Mouse (Mus musculus) heart, embryonic 11.5 days (tissue): ENCODE measurements around the gene Lce3c. TPM values are rescaled to one million over a fixed set of nuclear protein-coding genes. Genes with fewer than 3 reads are reported as not detected.

Source experiments
- ATAC-seq: fragments of 200-750 bp; cut with Nextera tagmentation; replicated peaks from 2 replicates; pipeline ENCODE4 v1.8.0; 2017; ENCODE audit warnings: moderate library complexity; ENCODE audit not compliant: insufficient number of reproducible peaks, low FRiP score, low TSS enrichment
- H3K27ac ChIP-seq: fragments of 300-500 bp; sonication (generic); 2 replicates; pipeline ENCODE4 v1.5.1; 2014; ENCODE audit warnings: mild to moderate bottlenecking, low read depth, low read length
- H3K27me3 ChIP-seq: fragments of 300-500 bp; sonication (generic); 2 replicates; pipeline ENCODE4 v1.6.1; 2014; ENCODE audit warnings: mild to moderate bottlenecking, low read length, mixed read lengths; ENCODE audit not compliant: control insufficient read depth, insufficient read depth
- H3K36me3 ChIP-seq: fragments of 300-500 bp; sonication (generic); 2 replicates; pipeline ENCODE4 v1.6.1; 2014; ENCODE audit warnings: mild to moderate bottlenecking, low read length, moderate library complexity, mixed read lengths; ENCODE audit not compliant: control insufficient read depth, insufficient read depth
- H3K4me1 ChIP-seq: fragments of 300-500 bp; sonication (generic); 2 replicates; pipeline ENCODE4 v1.6.1; 2014; ENCODE audit warnings: low read length; ENCODE audit not compliant: control insufficient read depth, insufficient read depth
- H3K4me2 ChIP-seq: fragments of 300-500 bp; sonication (generic); 2 replicates; pipeline ENCODE4 v1.6.1; 2014; ENCODE audit warnings: mild to moderate bottlenecking, moderate library complexity
- H3K4me3 ChIP-seq: fragments of 300-500 bp; sonication (generic); 2 replicates; pipeline ENCODE4 v1.5.1; 2014; ENCODE audit warnings: low read depth, low read length
- H3K9ac ChIP-seq: fragments of 300-500 bp; sonication (generic); 2 replicates; pipeline ENCODE4 v1.6.1; 2014; ENCODE audit warnings: mild to moderate bottlenecking, low read depth, low read length, moderate library complexity
- H3K9me3 ChIP-seq: fragments of 300-500 bp; sonication (generic); replicated peaks from 2 replicates; pipeline ENCODE4 v1.6.1; 2016; ENCODE audit warnings: low read length; ENCODE audit not compliant: control insufficient read depth
- WGBS: fragments of 180-500 bp; shearing (Covaris S2); extraction: QIAGEN DNeasy Blood & Tissue Kit; methylation state at CpG from one replicate; pipeline ENCODE4 v1.1.7; 2014; ENCODE audit not compliant: insufficient replicate concordance; 5-methylcytosine and 5-hydroxymethylcytosine counted together
- polyA plus RNA-seq: library from polyadenylated mRNA; unstranded; fragments of >200 nt; fragmentation: Nextera tagmentation; extraction: Ambion mirVana; gene quantifications from 2 replicates; pipeline ENCODE4 v1.2.1, GENCODE M21; 2014

Lce3c gene
- polyA plus RNA-seq, 1 experiment from 2014 or later: not detected

GRCm38 (mm10) chr3:92957090-92957489, 12.8 kb downstream of the Lce3c start, which contains the start of gene Lce3d:
TSS of gene Lce3d (plus strand) at chr3:92957390.
- Histone ChIP-seq H3K9me3 (no peaks in the 10 kb centered on the region), H3K36me3 (no peaks in the 10 kb centered on the region), H3K27me3 (no peaks in the 10 kb centered on the region), H3K4me2 (no peak within 1 kb of the TSS), H3K27ac (no peak within 1 kb of the TSS), H3K4me1 (no peaks in the 10 kb centered on the region), H3K4me3 (no peak within 1 kb of the TSS), H3K9ac (no peak within 1 kb of the TSS)
- ATAC-seq: no peak
- WGBS: 87% methylated on average over 1 of the region's 1 CpGs

- no peaks in the 10 kb centered on the region for H3K4me1 ChIP-seq
- no peak within 1 kb of the TSS for H3K27ac ChIP-seq
- H3K27me3 ChIP-seq: no peaks in the 10 kb centered on the region
- no peak for ATAC-seq
- H3K4me3 ChIP-seq: no peak within 1 kb of the TSS
- H3K9ac ChIP-seq: no peak within 1 kb of the TSS
- 89% methylated on average over 2 of the region's 2 CpGs for WGBS
- H3K9me3 ChIP-seq: no peaks in the 10 kb centered on the region
- no peak within 1 kb of the TSS for H3K4me2 ChIP-seq
- H3K36me3 ChIP-seq: no peaks in the 10 kb centered on the region
Observed at GRCm38 (mm10) chr3:92966761-92967160, 22.5 kb downstream of the Lce3c start, which contains the start of gene Lce3e. TSS of gene Lce3e (plus strand) at chr3:92967061.

GRCm38 (mm10) chr3:92978484-92978883, 34.2 kb downstream of the Lce3c start:
- Histone ChIP-seq H3K27me3 (no peaks in the 10 kb centered on the region), H3K4me1 (no peaks in the 10 kb centered on the region), H3K4me2 (no peak overlapping the region), H3K9ac (no peak overlapping the region), H3K27ac (no peak overlapping the region), H3K36me3 (no peaks in the 10 kb centered on the region), H3K4me3 (no peak overlapping the region), H3K9me3 (no peaks in the 10 kb centered on the region)
- ATAC-seq: no peak
- WGBS: 54% methylated on average over 2 of the region's 2 CpGs

GRCm38 (mm10) chr3:92991926-92992325, 47.6 kb downstream of the Lce3c start, which contains the start of gene Lce3f:
TSS of gene Lce3f (plus strand) at chr3:92992226.
- Histone ChIP-seq H3K27ac (no peak within 1 kb of the TSS), H3K36me3 (no peaks in the 10 kb centered on the region), H3K9me3 (no peaks in the 10 kb centered on the region), H3K4me2 (no peak within 1 kb of the TSS), H3K4me1 (no peaks in the 10 kb centered on the region), H3K9ac (no peak within 1 kb of the TSS), H3K4me3 (no peak within 1 kb of the TSS), H3K27me3 (no peaks in the 10 kb centered on the region)
- ATAC-seq: no peak

Other genes with a start within 250 kb of the Lce3c start
- not detected in 2 replicates for gene Lce1e, start 235.4 kb upstream of the Lce3c start, polyA plus RNA-seq
- gene Lce1f, start 224.1 kb upstream of the Lce3c start, polyA plus RNA-seq: not detected in 2 replicates
- gene Gm38119, start 205.4 kb upstream of the Lce3c start, polyA plus RNA-seq: not detected in 2 replicates
- gene Lce1g, start 192.1 kb upstream of the Lce3c start, polyA plus RNA-seq: not detected in 2 replicates
- gene Lce1h, start 179.4 kb upstream of the Lce3c start, polyA plus RNA-seq: not detected in 2 replicates
- gene Lce1i, start 165.6 kb upstream of the Lce3c start, polyA plus RNA-seq: not detected in 2 replicates
- gene Lce1j, start 154.0 kb upstream of the Lce3c start, polyA plus RNA-seq: not detected in 2 replicates
- not detected in 2 replicates for gene Lce1k, start 136.6 kb upstream of the Lce3c start, polyA plus RNA-seq
- gene Kprp, start 117.2 kb upstream of the Lce3c start, polyA plus RNA-seq: not detected in 2 replicates
- gene Lce1l, start 93.2 kb upstream of the Lce3c start, polyA plus RNA-seq: not detected in 2 replicates
- gene 2310050C09Rik, start 74.3 kb upstream of the Lce3c start, polyA plus RNA-seq: not detected in 2 replicates
- not detected in 2 replicates for gene Lce3a, start 18.3 kb upstream of the Lce3c start, polyA plus RNA-seq
- not detected in 2 replicates for gene Lce3b, start 11.5 kb upstream of the Lce3c start, polyA plus RNA-seq
- not detected in 2 replicates for gene Lce3d, start 12.9 kb downstream of the Lce3c start, polyA plus RNA-seq
- not detected in 2 replicates for gene Lce3e, start 22.6 kb downstream of the Lce3c start, polyA plus RNA-seq
- gene Lce3f, start 47.7 kb downstream of the Lce3c start, polyA plus RNA-seq: not detected in 2 replicates
- 0.26 and 0.55 TPM in 2 replicates for gene Crct1, start 71.2 kb downstream of the Lce3c start, polyA plus RNA-seq
- gene Lce1m, start 74.6 kb downstream of the Lce3c start, polyA plus RNA-seq: not detected in 2 replicates
- gene Gm4858, start 124.3 kb downstream of the Lce3c start, polyA plus RNA-seq: not detected in 2 replicates
- gene Crnn, start 200.3 kb downstream of the Lce3c start, polyA plus RNA-seq: not detected in 2 replicates